Mouse (Mus musculus) myocyte (in vitro differentiated cells): Measurements from ENCODE around the gene Tmem266. TPM values are rescaled to one million over a fixed set of nuclear protein-coding genes. Genes with fewer than 3 reads are reported as not detected.
A peak's percentile ranks its signal among the peaks of the same experiment; 100 is the strongest.

Experiments used
- H3K27me3 ChIP-seq: one replicate; pipeline ENCODE4 v1.6.1; 2011; ENCODE audit not compliant: control insufficient read depth, insufficient read depth, insufficient read length
- H3K36me3 ChIP-seq: one replicate; pipeline ENCODE4 v1.6.1; 2011; ENCODE audit not compliant: control insufficient read depth, insufficient read depth
- H3K4me2 ChIP-seq: one replicate; pipeline ENCODE4 v1.6.1; 2011; ENCODE audit warnings: low read depth, control low read depth
- H3K4me3 ChIP-seq: one replicate; pipeline ENCODE4 v1.5.1; 2011; ENCODE audit warnings: mild to moderate bottlenecking, control low read depth, moderate library complexity
- H3K79me2 ChIP-seq: one replicate; pipeline ENCODE4 v1.6.1; 2011; ENCODE audit not compliant: control insufficient read depth, insufficient read depth
- H3ac ChIP-seq: one replicate; pipeline ENCODE4 v1.6.1; 2011; ENCODE audit not compliant: control insufficient read depth, insufficient read length
- CEBPB ChIP-seq: IDR thresholded peaks from 2 replicates; pipeline ENCODE4 v1.6.1; 2011; ENCODE audit warnings: mild to moderate bottlenecking, moderate library complexity; ENCODE audit not compliant: poor library complexity, insufficient read depth, severe bottlenecking
- E2F4 ChIP-seq: IDR thresholded peaks from one replicate; pipeline ENCODE4 v1.6.1; 2011; ENCODE audit warnings: mild to moderate bottlenecking, control low read depth, moderate library complexity; ENCODE audit not compliant: insufficient read depth
- MAX ChIP-seq: IDR thresholded peaks from one replicate; pipeline ENCODE4 v1.6.1; 2011; ENCODE audit warnings: low read depth, mild to moderate bottlenecking, control low read depth
- MYOD1 ChIP-seq, 3 experiments: IDR thresholded peaks; one replicate each; pipeline ENCODE4 v1.6.1; 2011; ENCODE audit warnings: control low read depth in 2 of 3, low read depth in 2 of 3, mild to moderate bottlenecking in 2 of 3, moderate library complexity in 1 of 3; ENCODE audit not compliant: insufficient read length in 2 of 3, control insufficient read depth in 1 of 3
- MYOG ChIP-seq, 3 experiments: IDR thresholded peaks; one replicate each; pipeline ENCODE4 v1.6.1; 2011; ENCODE audit warnings: control low read depth in 2 of 3, low read depth in 2 of 3, mild to moderate bottlenecking in 2 of 3; ENCODE audit not compliant: insufficient read length in 2 of 3, control insufficient read depth in 1 of 3, insufficient read depth in 1 of 3
- POLR2A ChIP-seq: IDR thresholded peaks from one replicate; pipeline ENCODE4 v1.6.1; 2011; ENCODE audit warnings: low read depth, mild to moderate bottlenecking, control low read depth, moderate library complexity; ENCODE audit not compliant: insufficient read length
- POLR2AphosphoS2 ChIP-seq: IDR thresholded peaks from one replicate; pipeline ENCODE4 v1.6.1; 2011; ENCODE audit warnings: low read depth, control low read depth; ENCODE audit not compliant: insufficient read length
- REST ChIP-seq: IDR thresholded peaks from one replicate; pipeline ENCODE4 v1.6.1; 2011; ENCODE audit warnings: mild to moderate bottlenecking, control low read depth, moderate library complexity; ENCODE audit not compliant: insufficient read depth, insufficient read length
- SRF ChIP-seq: IDR thresholded peaks from one replicate; pipeline ENCODE4 v1.6.1; 2011; ENCODE audit warnings: low read depth; ENCODE audit not compliant: control insufficient read depth, insufficient read length
- TCF12 ChIP-seq: IDR thresholded peaks from one replicate; pipeline ENCODE4 v1.6.1; 2011; ENCODE audit warnings: mild to moderate bottlenecking, control low read depth; ENCODE audit not compliant: poor library complexity, insufficient read depth, severe bottlenecking
- TCF3 ChIP-seq: IDR thresholded peaks from one replicate; pipeline ENCODE4 v1.6.1; 2011; ENCODE audit warnings: low read depth, control low read depth; ENCODE audit not compliant: insufficient read length
- USF1 ChIP-seq: IDR thresholded peaks from one replicate; pipeline ENCODE4 v1.6.1; 2011; ENCODE audit warnings: low read depth, mild to moderate bottlenecking, control low read depth, moderate library complexity
- polyA plus RNA-seq: library from polyadenylated mRNA; unstranded; fragments of >200 nt; fragmentation: generic; extraction: Trizol; gene quantifications from one replicate; pipeline ENCODE4 v1.2.1, GENCODE M21; 2012; ENCODE audit warnings: missing spikeins

Tmem266 gene
- polyA plus RNA-seq: not detected

DNA sequence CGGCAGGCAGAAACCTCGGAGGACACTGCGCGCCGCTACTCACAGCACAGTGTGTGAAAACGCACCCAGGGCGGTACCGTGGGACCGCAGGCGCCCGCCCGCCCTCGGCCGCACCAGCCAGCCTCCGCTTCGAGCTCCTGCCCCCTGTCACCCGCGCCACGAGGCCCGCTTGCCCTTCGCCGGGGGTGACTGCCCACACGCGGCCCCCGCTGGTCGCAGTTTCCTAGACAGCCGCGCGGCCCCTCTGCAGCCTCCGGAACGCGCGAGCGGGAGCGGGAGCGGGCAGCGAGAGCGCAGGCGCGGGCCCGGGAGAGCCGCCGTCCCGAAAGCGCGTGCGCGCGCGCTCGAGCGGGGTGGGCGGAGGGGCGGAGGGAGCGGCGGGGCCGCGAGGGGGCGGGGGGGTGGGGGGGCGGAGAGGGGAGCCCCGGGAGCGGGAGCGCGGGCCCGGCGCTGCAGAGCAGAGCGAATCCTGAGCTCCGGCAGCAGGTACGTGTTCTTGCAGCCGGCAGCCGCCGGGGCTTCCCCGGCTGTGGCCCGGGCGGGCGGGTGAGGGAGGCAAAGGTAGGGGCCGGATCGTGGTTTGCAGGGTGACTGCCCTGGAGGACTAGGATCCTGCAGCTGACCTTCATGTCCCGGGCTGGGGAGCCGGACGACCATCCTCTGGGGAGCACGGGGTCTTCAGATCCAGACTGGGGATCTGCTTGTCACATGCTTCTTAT lies at the start of gene Tmem266, which contains the start of gene Nrg4:
Gene Tmem266, plus strand, starts transcription at position 399 of the 719 bp plus-strand sequence.
Gene Nrg4, minus strand, starts transcription at position 330 of the 719 bp plus-strand sequence.
- H3K36me3 ChIP-seq: no peaks in the 10 kb centered on the region
- H3K79me2 ChIP-seq: no peaks in the 10 kb centered on the region
- peak within 1 kb of the TSS; percentile 42 for H3ac ChIP-seq
- peak within 1 kb of the TSS; percentile 84 for H3K4me2 ChIP-seq
- H3K27me3 ChIP-seq: peaks cover 44% of the 10 kb centered on the region
- no peak within 1 kb of the TSS for H3K4me3 ChIP-seq
- TF ChIP-seq MYOG (IDR thresholded peaks at IDR 0.05; ENCODE audit: control insufficient read depth in 1 of 3, insufficient read depth in 1 of 3, insufficient read length in 2 of 3, low read depth in 2 of 3) (no peak), POLR2AphosphoS2 (no peak), TCF3 (no peak), E2F4 (no peak), REST (no peak), MYOD1 (IDR thresholded peaks at IDR 0.05; ENCODE audit: control insufficient read depth in 1 of 3, insufficient read length in 2 of 3, low read depth in 2 of 3) (no peak), TCF12 (no peak), USF1 (no peak), POLR2A (no peak), MAX (no peak)

GRCm38 (mm10) chr9:55277562-55277961 lies 49.2 kb upstream of the Tmem266 start:
- Histone ChIP-seq H3K27me3 (peaks cover 8% of the 10 kb centered on the region), H3ac (no peak overlapping the region), H3K4me3 (no peak overlapping the region), H3K36me3 (no peaks in the 10 kb centered on the region), H3K4me2 (no peak overlapping the region), H3K79me2 (no peaks in the 10 kb centered on the region)
- TF ChIP-seq USF1 (no peak), MYOG (IDR thresholded peaks at IDR 0.05; ENCODE audit: control insufficient read depth in 1 of 3, insufficient read depth in 1 of 3, insufficient read length in 2 of 3, low read depth in 2 of 3) (no peak), POLR2AphosphoS2 (no peak)

DNA sequence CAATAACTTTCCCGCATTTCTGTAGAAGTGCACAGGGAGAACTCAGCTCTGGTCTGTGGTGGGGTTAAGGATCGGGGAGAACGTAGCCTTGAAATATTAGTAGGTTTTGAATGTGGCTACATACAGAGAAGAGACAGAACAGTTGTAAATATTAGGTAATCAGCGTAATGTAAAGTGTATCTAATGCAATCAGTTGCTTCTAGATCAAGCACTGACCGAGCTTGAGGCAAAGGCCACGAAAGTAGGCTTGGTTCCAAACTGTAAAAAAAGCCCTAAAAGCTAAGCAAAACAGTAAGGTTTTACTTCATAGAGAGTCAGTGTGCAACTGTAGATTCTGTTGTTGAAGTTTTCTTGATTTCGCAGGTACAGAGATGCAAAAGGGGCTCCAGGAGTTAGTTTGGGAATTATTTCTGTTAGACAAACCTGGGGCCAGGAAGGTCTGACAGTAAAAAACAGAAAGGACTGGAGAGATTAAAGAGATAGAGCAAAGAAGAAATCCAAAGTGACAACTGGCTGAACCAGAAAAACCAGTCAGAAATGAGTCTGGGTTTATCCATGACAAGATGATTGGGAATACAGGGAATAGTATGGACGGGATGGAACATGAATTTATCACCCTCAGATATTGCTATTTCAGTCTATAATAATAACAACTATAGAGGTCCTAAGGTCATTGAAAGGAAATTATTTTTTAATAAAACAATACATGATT lies 47.4 kb upstream of the Tmem266 start:
- TF ChIP-seq E2F4: no peak
- no peak for TF ChIP-seq MYOD1 (IDR thresholded peaks at IDR 0.05; ENCODE audit: control insufficient read depth in 1 of 3, insufficient read length in 2 of 3, low read depth in 2 of 3)
- TF ChIP-seq TCF12: no peak
- no peak for TF ChIP-seq TCF3
- no peak for TF ChIP-seq MAX
- TF ChIP-seq POLR2AphosphoS2: no peak
- TF ChIP-seq CEBPB: no peak
- no peak for TF ChIP-seq POLR2A
- TF ChIP-seq REST: no peak
- no peak for TF ChIP-seq MYOG (IDR thresholded peaks at IDR 0.05; ENCODE audit: control insufficient read depth in 1 of 3, insufficient read depth in 1 of 3, insufficient read length in 2 of 3, low read depth in 2 of 3)
- no peak for TF ChIP-seq USF1
- no peak for TF ChIP-seq SRF
- Histone ChIP-seq H3K36me3 (no peaks in the 10 kb centered on the region), H3ac (no peak overlapping the region), H3K79me2 (no peaks in the 10 kb centered on the region), H3K4me3 (no peak overlapping the region), H3K27me3 (peaks cover 8% of the 10 kb centered on the region), H3K4me2 (no peak overlapping the region)

DNA sequence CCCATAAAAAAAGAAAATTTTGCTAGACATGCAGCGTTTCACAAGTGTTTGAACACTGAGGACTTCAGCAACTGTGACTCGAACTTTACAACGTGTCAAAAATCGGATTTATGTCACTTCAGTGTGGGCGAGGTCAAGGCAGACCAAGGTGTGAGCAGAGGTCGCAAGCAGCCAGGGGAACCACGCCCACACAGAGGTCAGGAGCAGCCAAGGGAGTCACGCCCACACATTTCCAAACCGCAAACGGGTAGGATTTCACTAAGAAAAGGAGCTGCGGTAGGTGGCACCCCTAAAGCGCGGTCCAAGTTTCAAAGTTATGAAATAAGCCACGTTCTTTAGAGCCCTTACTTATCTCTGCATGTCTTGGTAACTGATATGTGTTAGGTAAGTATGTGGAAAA lies 43.2 kb upstream of the Tmem266 start:
- no peaks in the 10 kb centered on the region for H3K79me2 ChIP-seq
- no peak overlapping the region for H3K4me3 ChIP-seq
- H3ac ChIP-seq: no peak overlapping the region
- no peak for TF ChIP-seq POLR2A
- no peak for TF ChIP-seq USF1
- TF ChIP-seq MAX: no peak
- TF ChIP-seq E2F4: no peak
- no peak for TF ChIP-seq MYOD1 (IDR thresholded peaks at IDR 0.05; ENCODE audit: control insufficient read depth in 1 of 3, insufficient read length in 2 of 3, low read depth in 2 of 3)
- no peak for TF ChIP-seq CEBPB
- no peak for TF ChIP-seq MYOG (IDR thresholded peaks at IDR 0.05; ENCODE audit: control insufficient read depth in 1 of 3, insufficient read depth in 1 of 3, insufficient read length in 2 of 3, low read depth in 2 of 3)
- TF ChIP-seq POLR2AphosphoS2: no peak
- no peak for TF ChIP-seq REST
- peaks cover 10% of the 10 kb centered on the region for H3K27me3 ChIP-seq
- no peak overlapping the region for H3K4me2 ChIP-seq
- H3K36me3 ChIP-seq: no peaks in the 10 kb centered on the region

DNA sequence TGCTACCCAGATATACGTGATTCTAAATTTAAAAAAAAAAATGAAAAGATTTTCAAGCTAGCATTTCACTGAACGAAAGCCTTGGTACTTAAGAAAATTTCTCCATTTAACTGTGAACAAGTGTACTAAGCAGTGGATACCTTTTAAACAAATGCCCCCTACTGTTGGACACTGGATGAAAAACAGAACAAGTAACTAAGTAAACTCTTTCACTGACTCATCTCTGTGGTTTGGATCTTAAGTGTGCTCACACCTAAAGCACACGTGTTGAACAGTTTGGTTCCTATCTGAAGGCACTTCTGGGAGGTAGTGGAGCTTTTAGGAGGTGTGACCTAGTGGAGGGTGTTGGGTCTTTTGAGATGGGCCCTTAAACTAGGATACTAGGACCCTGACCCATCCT lies 41.5 kb upstream of the Tmem266 start:
- no peak overlapping the region for H3ac ChIP-seq
- H3K4me2 ChIP-seq: no peak overlapping the region
- H3K79me2 ChIP-seq: no peaks in the 10 kb centered on the region
- H3K36me3 ChIP-seq: no peaks in the 10 kb centered on the region
- no peak overlapping the region for H3K4me3 ChIP-seq
- TF ChIP-seq MAX: no peak
- no peak for TF ChIP-seq MYOG (IDR thresholded peaks at IDR 0.05; ENCODE audit: control insufficient read depth in 1 of 3, insufficient read depth in 1 of 3, insufficient read length in 2 of 3, low read depth in 2 of 3)
- TF ChIP-seq CEBPB: no peak
- TF ChIP-seq TCF12: no peak
- no peak for TF ChIP-seq MYOD1 (IDR thresholded peaks at IDR 0.05; ENCODE audit: control insufficient read depth in 1 of 3, insufficient read length in 2 of 3, low read depth in 2 of 3)
- peaks cover 10% of the 10 kb centered on the region for H3K27me3 ChIP-seq
